Mouse (Mus musculus): ENCODE measurements at regions not wholly inside any gene's neighbourhood (a gene's known extent, or its start where the extent isn't known, plus 50 kb on each side); places are given as distances from the start of the nearest gene placed in this dataset.

DNA sequence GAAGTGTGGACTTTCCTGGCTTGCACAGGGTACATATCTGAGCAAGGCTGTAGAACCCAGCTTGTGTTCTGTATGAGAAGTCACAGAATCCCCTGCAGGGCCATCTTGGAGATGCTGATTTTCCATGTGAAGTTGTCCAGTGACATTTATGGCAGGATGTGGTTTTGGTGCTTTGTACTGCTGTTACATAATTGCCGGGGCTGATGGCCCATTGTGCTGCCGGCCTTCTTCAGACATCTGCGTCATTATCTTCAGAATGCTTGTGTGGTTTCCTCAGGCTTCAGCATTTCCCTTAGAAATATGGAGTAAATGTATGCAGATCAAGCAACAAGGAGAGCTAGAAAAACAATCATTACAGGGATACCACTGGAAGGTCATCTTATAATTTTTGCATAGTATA, 196.1 kb downstream of the Diras2 start:
- no peak overlapping the region for H3K4me2 ChIP-seq (ENCODE audit: low read depth, low read length, severe bottlenecking)
- WGBS: 89% methylated on average over 3 of the region's 3 CpGs
- H3K4me3 ChIP-seq (ENCODE audit: low read depth, low read length): no peak overlapping the region
- ATAC-seq (replicated peaks; ENCODE audit: low FRiP score): no peak
- no peak overlapping the region for H3K27ac ChIP-seq (ENCODE audit: low read depth, low read length)
- no peaks in the 10 kb centered on the region for H3K4me1 ChIP-seq (replicated peaks; ENCODE audit: control insufficient read depth, insufficient read depth, low read length)
- no peaks in the 10 kb centered on the region for H3K36me3 ChIP-seq (ENCODE audit: control insufficient read depth, insufficient read depth, low read length)
- DNase-seq (ENCODE audit: low spot score): no peak
- no peaks in the 10 kb centered on the region for H3K27me3 ChIP-seq (ENCODE audit: control insufficient read depth, insufficient read depth, low read length)
- no peak overlapping the region for H3K9ac ChIP-seq (ENCODE audit: low read length)
- H3K9me3 ChIP-seq (ENCODE audit: control insufficient read depth, low read length): no peaks in the 10 kb centered on the region

DNA sequence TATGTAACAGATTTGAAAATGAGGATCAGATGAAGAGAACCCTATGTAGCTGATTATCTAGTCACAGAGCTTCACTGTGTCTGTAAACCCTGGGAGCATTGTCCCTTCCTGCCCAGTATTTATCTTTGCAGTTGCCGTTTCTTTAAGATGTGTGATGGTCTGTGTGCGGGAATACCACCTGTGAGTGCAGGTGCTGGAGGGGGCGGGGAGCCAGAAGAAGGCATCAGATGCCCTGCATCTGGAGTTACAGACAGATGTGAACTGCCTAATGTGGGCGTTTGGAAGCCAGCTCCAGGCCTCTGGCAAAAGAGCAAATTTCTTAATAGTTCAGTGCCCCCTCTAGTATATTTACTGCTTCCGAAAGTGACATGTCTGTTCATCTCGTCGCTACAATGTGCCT, 193.1 kb downstream of the Diras2 start:
- no peak overlapping the region for H3K27ac ChIP-seq (ENCODE audit: low read depth, low read length)
- 81% methylated on average over 7 of the region's 7 CpGs for WGBS
- ATAC-seq (replicated peaks; ENCODE audit: low FRiP score) (no peak), DNase-seq (ENCODE audit: low spot score) (no peak)
- no peak overlapping the region for H3K4me2 ChIP-seq (ENCODE audit: low read depth, low read length, severe bottlenecking)
- H3K9me3 ChIP-seq (ENCODE audit: control insufficient read depth, low read length): no peaks in the 10 kb centered on the region
- no peak overlapping the region for H3K4me3 ChIP-seq (ENCODE audit: low read depth, low read length)
- no peak overlapping the region for H3K9ac ChIP-seq (ENCODE audit: low read length)
- no peaks in the 10 kb centered on the region for H3K27me3 ChIP-seq (ENCODE audit: control insufficient read depth, insufficient read depth, low read length)
- H3K4me1 ChIP-seq (replicated peaks; ENCODE audit: control insufficient read depth, insufficient read depth, low read length): no peaks in the 10 kb centered on the region
- H3K36me3 ChIP-seq (ENCODE audit: control insufficient read depth, insufficient read depth, low read length): no peaks in the 10 kb centered on the region

DNA sequence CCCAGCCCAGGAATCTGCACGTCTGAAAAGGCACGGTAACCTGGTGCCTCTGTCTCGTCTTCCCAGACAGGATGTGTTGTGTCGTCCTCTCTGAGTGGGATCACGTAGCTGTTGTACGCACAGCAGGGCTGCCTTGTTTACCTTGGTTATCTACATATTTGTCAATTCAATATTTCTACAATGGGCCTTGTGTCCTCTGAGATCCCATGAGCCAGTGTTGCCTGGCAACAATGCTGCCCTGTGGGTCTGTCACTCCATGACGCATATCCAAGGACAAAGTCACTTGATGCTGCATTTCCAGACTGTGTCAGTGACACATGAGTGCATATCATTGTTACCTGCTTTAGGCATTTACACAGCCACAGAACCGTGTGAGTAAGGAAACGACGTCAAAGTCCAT, 191.9 kb downstream of the Diras2 start:
- WGBS: 60% methylated on average over 10 of the region's 10 CpGs
- H3K4me1 ChIP-seq (replicated peaks; ENCODE audit: control insufficient read depth, insufficient read depth, low read length): no peaks in the 10 kb centered on the region

DNA sequence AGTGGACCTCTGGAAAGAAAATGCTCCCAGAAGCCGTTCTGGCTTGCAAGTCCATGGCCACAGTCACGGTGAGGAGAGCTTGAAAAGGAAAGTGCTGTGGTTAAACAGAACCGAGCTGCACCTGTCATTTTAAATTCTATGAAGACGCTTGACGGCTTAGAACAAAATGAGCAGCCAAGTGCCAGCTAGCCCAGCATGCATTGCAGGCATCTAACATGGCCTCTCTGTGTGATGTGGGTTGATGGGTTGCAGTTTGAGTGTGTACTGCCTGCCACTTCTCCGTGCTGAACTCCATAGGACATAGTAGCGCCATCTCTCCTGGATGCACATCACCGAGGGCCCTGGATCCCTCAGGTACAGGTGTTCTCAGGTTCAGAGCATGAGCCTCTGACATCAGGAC, 189.1 kb downstream of the Diras2 start:
- H3K4me3 ChIP-seq (ENCODE audit: low read depth, low read length): no peak overlapping the region
- 91% methylated on average over 8 of the region's 8 CpGs for WGBS
- no peak overlapping the region for H3K4me2 ChIP-seq (ENCODE audit: low read depth, low read length, severe bottlenecking)
- H3K36me3 ChIP-seq (ENCODE audit: control insufficient read depth, insufficient read depth, low read length): no peaks in the 10 kb centered on the region
- no peak overlapping the region for H3K27ac ChIP-seq (ENCODE audit: low read depth, low read length)
- DNase-seq (ENCODE audit: low spot score): no peak
- ATAC-seq (replicated peaks; ENCODE audit: low FRiP score): no peak
- H3K27me3 ChIP-seq (ENCODE audit: control insufficient read depth, insufficient read depth, low read length): no peaks in the 10 kb centered on the region
- no peaks in the 10 kb centered on the region for H3K4me1 ChIP-seq (replicated peaks; ENCODE audit: control insufficient read depth, insufficient read depth, low read length)
- H3K9me3 ChIP-seq (ENCODE audit: control insufficient read depth, low read length): no peaks in the 10 kb centered on the region
- no peak overlapping the region for H3K9ac ChIP-seq (ENCODE audit: low read length)

More for the DNA sequence above, 191.9 kb downstream of the Diras2 start:
- H3K27ac ChIP-seq (ENCODE audit: low read depth, low read length): no peak overlapping the region
- H3K27me3 ChIP-seq (ENCODE audit: control insufficient read depth, insufficient read depth, low read length): no peaks in the 10 kb centered on the region
- no peak overlapping the region for H3K9ac ChIP-seq (ENCODE audit: low read length)
- no peak for DNase-seq (ENCODE audit: low spot score)
- H3K9me3 ChIP-seq (ENCODE audit: control insufficient read depth, low read length): no peaks in the 10 kb centered on the region
- no peak overlapping the region for H3K4me2 ChIP-seq (ENCODE audit: low read depth, low read length, severe bottlenecking)
- H3K36me3 ChIP-seq (ENCODE audit: control insufficient read depth, insufficient read depth, low read length): no peaks in the 10 kb centered on the region
- no peak overlapping the region for H3K4me3 ChIP-seq (ENCODE audit: low read depth, low read length)
- ATAC-seq (replicated peaks; ENCODE audit: low FRiP score): no peak

DNA sequence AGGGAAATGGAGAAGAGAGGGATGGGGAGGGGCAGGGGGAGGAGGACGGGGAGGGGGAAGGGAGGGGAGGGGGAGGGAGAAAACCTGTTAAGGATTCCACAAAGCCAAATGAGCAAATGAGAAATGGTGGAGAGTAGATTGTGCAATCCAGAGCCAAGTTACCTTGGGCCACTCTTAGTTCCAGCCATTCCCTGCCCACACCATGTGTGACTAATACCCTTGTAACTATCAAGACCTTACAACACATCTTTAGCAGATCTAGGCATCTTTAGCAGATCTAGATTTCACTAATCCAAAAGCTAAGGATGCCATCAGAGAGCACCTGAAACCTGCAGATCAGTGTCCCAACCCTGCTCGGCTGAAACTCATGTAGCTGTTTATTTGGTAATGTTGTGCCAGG, 186.7 kb downstream of the Diras2 start:
- 97% methylated on average over 1 of the region's 2 CpGs for WGBS
- Histone ChIP-seq H3K4me1 (replicated peaks; ENCODE audit: control insufficient read depth, insufficient read depth, low read length) (no peaks in the 10 kb centered on the region), H3K27me3 (ENCODE audit: control insufficient read depth, insufficient read depth, low read length) (no peaks in the 10 kb centered on the region), H3K4me2 (ENCODE audit: low read depth, low read length, severe bottlenecking) (no peak overlapping the region), H3K9ac (ENCODE audit: low read length) (no peak overlapping the region), H3K4me3 (ENCODE audit: low read depth, low read length) (no peak overlapping the region), H3K27ac (ENCODE audit: low read depth, low read length) (no peak overlapping the region), H3K9me3 (ENCODE audit: control insufficient read depth, low read length) (no peaks in the 10 kb centered on the region), H3K36me3 (ENCODE audit: control insufficient read depth, insufficient read depth, low read length) (no peaks in the 10 kb centered on the region)
- DNase-seq (ENCODE audit: low spot score) (no peak), ATAC-seq (replicated peaks; ENCODE audit: low FRiP score) (no peak)

DNA sequence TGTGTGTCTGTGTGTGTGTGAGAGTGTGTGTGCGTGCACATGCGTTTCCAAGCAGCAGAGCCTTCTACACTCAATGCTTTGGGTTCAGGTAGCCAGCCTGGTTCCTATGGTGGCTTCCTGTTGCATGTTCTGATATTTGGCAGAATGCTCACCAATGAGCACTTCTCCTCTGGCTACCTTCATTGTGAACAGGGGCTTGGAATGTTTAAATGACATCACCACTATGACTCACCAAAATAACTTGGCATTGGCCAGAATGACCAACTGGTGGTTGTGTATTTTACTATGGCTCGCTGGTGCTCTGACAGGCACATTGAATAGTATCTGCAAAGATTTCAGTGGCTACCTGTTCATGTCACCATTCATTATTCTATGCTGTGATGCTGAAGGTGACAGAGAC, 186.2 kb downstream of the Diras2 start:
- H3K27me3 ChIP-seq (ENCODE audit: control insufficient read depth, insufficient read depth, low read length): no peaks in the 10 kb centered on the region
- WGBS: 97% methylated on average over 3 of the region's 3 CpGs
- no peak for DNase-seq (ENCODE audit: low spot score)
- H3K36me3 ChIP-seq (ENCODE audit: control insufficient read depth, insufficient read depth, low read length): no peaks in the 10 kb centered on the region
- no peaks in the 10 kb centered on the region for H3K9me3 ChIP-seq (ENCODE audit: control insufficient read depth, low read length)
- H3K27ac ChIP-seq (ENCODE audit: low read depth, low read length): no peak overlapping the region
- no peak overlapping the region for H3K4me2 ChIP-seq (ENCODE audit: low read depth, low read length, severe bottlenecking)
- no peak overlapping the region for H3K4me3 ChIP-seq (ENCODE audit: low read depth, low read length)
- no peak overlapping the region for H3K9ac ChIP-seq (ENCODE audit: low read length)
- H3K4me1 ChIP-seq (replicated peaks; ENCODE audit: control insufficient read depth, insufficient read depth, low read length): no peaks in the 10 kb centered on the region
- no peak for ATAC-seq (replicated peaks; ENCODE audit: low FRiP score)

DNA sequence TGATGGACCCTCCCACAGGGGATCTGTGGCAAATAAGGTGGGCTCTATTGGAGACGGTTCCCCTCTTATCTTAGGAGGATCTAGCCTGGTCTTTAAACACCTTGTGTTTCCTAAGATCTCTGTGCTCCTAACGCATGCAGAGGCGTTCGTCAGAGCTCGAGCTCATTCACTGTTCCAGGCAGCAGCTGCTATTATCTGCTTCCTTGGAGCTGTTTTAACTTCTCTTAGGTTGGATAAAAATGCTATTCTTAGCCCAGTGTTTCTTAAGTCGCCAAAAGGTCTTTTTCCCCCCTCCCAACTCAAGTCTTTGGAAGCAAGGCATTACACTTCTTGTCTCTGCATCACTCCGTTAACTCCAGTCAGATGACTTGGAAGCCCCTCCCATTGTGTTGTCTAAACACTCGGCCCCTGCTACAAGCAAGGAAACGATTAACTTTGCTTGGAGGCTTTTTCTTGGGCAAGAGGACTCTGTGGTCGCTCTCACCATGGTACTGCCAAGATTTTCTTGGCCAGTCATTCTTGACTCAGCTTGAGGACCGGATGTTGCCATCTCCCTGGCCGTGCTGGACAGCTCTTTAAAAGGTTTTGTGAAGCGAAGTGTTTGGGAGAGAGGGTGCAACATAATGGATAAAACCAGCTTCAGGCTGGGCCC, 185.6 kb downstream of the Diras2 start:
- H3K4me3 ChIP-seq (ENCODE audit: low read depth, low read length): no peak overlapping the region
- H3K27me3 ChIP-seq (ENCODE audit: control insufficient read depth, insufficient read depth, low read length): no peaks in the 10 kb centered on the region
- DNase-seq (ENCODE audit: low spot score) (no peak), ATAC-seq (replicated peaks; ENCODE audit: low FRiP score) (no peak)
- no peak overlapping the region for H3K4me2 ChIP-seq (ENCODE audit: low read depth, low read length, severe bottlenecking)
- no peaks in the 10 kb centered on the region for H3K9me3 ChIP-seq (ENCODE audit: control insufficient read depth, low read length)
- no peak overlapping the region for H3K27ac ChIP-seq (ENCODE audit: low read depth, low read length)
- H3K4me1 ChIP-seq (replicated peaks; ENCODE audit: control insufficient read depth, insufficient read depth, low read length): no peaks in the 10 kb centered on the region
- WGBS: 72% methylated on average over 13 of the region's 13 CpGs
- no peak overlapping the region for H3K9ac ChIP-seq (ENCODE audit: low read length)
- no peaks in the 10 kb centered on the region for H3K36me3 ChIP-seq (ENCODE audit: control insufficient read depth, insufficient read depth, low read length)

DNA sequence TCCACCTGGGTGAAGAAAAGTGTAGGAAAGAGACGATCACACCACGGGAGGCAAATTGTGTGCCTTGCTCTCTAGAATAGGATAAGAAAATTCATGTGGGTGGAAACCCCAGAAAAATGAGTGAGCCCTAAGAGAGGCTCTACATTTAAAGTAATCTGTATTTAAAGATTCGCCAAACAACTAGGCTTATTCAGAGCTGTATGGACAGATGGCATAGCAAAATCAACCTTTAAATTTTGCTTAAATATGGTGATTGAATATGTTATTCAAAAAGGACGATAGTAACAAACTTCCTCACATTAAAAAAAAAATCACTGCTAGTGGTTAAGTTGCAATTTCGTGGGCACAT, 185.1 kb downstream of the Diras2 start:
- H3K4me1 ChIP-seq (replicated peaks; ENCODE audit: control insufficient read depth, insufficient read depth, low read length): no peaks in the 10 kb centered on the region
- H3K4me3 ChIP-seq (ENCODE audit: low read depth, low read length): no peak overlapping the region
- no peak for DNase-seq (ENCODE audit: low spot score)
- 84% methylated on average over 5 of the region's 5 CpGs for WGBS
- no peaks in the 10 kb centered on the region for H3K9me3 ChIP-seq (ENCODE audit: control insufficient read depth, low read length)
- H3K36me3 ChIP-seq (ENCODE audit: control insufficient read depth, insufficient read depth, low read length): no peaks in the 10 kb centered on the region
- H3K4me2 ChIP-seq (ENCODE audit: low read depth, low read length, severe bottlenecking): no peak overlapping the region
- H3K9ac ChIP-seq (ENCODE audit: low read length): no peak overlapping the region
- H3K27me3 ChIP-seq (ENCODE audit: control insufficient read depth, insufficient read depth, low read length): no peaks in the 10 kb centered on the region
- no peak for ATAC-seq (replicated peaks; ENCODE audit: low FRiP score)
- no peak overlapping the region for H3K27ac ChIP-seq (ENCODE audit: low read depth, low read length)

DNA sequence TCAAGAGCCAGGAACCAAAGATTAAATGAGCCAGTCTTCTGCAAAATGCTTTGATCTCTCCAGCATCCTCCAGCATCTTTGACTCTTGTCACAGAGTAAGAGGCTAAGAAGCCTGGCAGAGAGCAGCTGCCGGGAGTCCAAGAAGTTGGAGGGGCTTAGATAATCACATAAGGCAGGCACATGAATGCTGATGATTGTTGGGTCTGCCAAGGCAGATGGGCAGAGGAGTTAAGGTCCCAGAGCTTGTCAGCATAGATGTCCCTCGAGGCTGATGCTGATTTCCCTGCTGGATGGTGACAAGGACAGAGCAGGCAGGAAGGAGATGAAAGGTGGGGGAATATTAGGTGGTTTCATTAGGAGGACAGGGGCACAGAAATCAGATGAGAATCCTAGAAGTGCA, 183.4 kb downstream of the Diras2 start:
- Histone ChIP-seq H3K36me3 (ENCODE audit: control insufficient read depth, insufficient read depth, low read length) (no peaks in the 10 kb centered on the region), H3K9ac (ENCODE audit: low read length) (no peak overlapping the region), H3K4me1 (replicated peaks; ENCODE audit: control insufficient read depth, insufficient read depth, low read length) (no peaks in the 10 kb centered on the region), H3K27ac (ENCODE audit: low read depth, low read length) (no peak overlapping the region), H3K9me3 (ENCODE audit: control insufficient read depth, low read length) (no peaks in the 10 kb centered on the region), H3K4me2 (ENCODE audit: low read depth, low read length, severe bottlenecking) (no peak overlapping the region), H3K27me3 (ENCODE audit: control insufficient read depth, insufficient read depth, low read length) (no peaks in the 10 kb centered on the region), H3K4me3 (ENCODE audit: low read depth, low read length) (no peak overlapping the region)
- ATAC-seq (replicated peaks; ENCODE audit: low FRiP score): no peak
- WGBS: 63% methylated on average over 2 of the region's 2 CpGs
- no peak for DNase-seq (ENCODE audit: low spot score)
